Mouse (Mus musculus) embryonic facial prominence, embryonic 12.5 days (tissue): ENCODE data around the gene Vmn1r50. TPM values are rescaled to one million over a fixed set of nuclear protein-coding genes. Genes with fewer than 3 reads are reported as not detected.
"Not testable (repeated sequence)": the region's sequence is repeated elsewhere in the genome, so short reads cannot be mapped to it uniquely, and the experiment has no call there.

Experiments
- ATAC-seq: fragments of 200-750 bp; cut with Nextera tagmentation; 2 replicates; pipeline ENCODE4 v1.8.0; 2017; ENCODE audit not compliant: insufficient number of reproducible peaks, insufficient read depth, low FRiP score, low TSS enrichment
- H3K27ac ChIP-seq: fragments of 300-500 bp; sonication (generic); 2 replicates; pipeline ENCODE4 v1.5.1; 2016; ENCODE audit warnings: mild to moderate bottlenecking
- H3K27me3 ChIP-seq: fragments of 300-500 bp; sonication (generic); 2 replicates; pipeline ENCODE4 v1.6.1; 2016; ENCODE audit warnings: mild to moderate bottlenecking, moderate library complexity
- H3K36me3 ChIP-seq: fragments of 300-500 bp; sonication (generic); 2 replicates; pipeline ENCODE4 v1.6.1; 2016; ENCODE audit warnings: mild to moderate bottlenecking
- H3K4me1 ChIP-seq: fragments of 300-500 bp; sonication (generic); 2 replicates; pipeline ENCODE4 v1.6.1; 2016
- H3K4me2 ChIP-seq: fragments of 300-500 bp; sonication (generic); replicated peaks from 2 replicates; pipeline ENCODE4 v1.6.1; 2016; ENCODE audit warnings: mild to moderate bottlenecking, moderate library complexity
- H3K4me3 ChIP-seq: fragments of 300-500 bp; sonication (generic); 2 replicates; pipeline ENCODE4 v1.5.1; 2016; ENCODE audit warnings: mild to moderate bottlenecking
- H3K9ac ChIP-seq: fragments of 300-500 bp; sonication (generic); 2 replicates; pipeline ENCODE4 v1.6.1; 2016; ENCODE audit warnings: mild to moderate bottlenecking, moderate library complexity
- H3K9me3 ChIP-seq: fragments of 300-500 bp; sonication (generic); 2 replicates; pipeline ENCODE4 v1.6.1; 2016; ENCODE audit warnings: mild to moderate bottlenecking, moderate library complexity
- WGBS: fragments of 180-500 bp; shearing (Covaris S2); methylation state at CpG from one replicate; pipeline ENCODE4 v1.1.7; 2016; 5-methylcytosine and 5-hydroxymethylcytosine counted together
- polyA plus RNA-seq: library from polyadenylated mRNA; unstranded; fragments of >200 nt; fragmentation: Nextera tagmentation; extraction: Ambion mirVana; gene quantifications from 2 replicates; pipeline ENCODE4 v1.2.1, GENCODE M21; 2016

Vmn1r50 gene
- not detected in 2 replicates for polyA plus RNA-seq

GRCm38 (mm10) chr6:90101130-90101529, at the start of gene Vmn1r50:
TSS of gene Vmn1r50 (plus strand) at chr6:90101430.
- H3K4me2 ChIP-seq = no peak within 1 kb of the TSS
- no peaks in the 10 kb centered on the region for H3K9me3 ChIP-seq
- ATAC-seq = no peak
- no peaks in the 10 kb centered on the region for H3K36me3 ChIP-seq
- no peak within 1 kb of the TSS for H3K9ac ChIP-seq
- H3K4me1 ChIP-seq = no peaks in the 10 kb centered on the region
- 59% methylated on average over 2 of the region's 2 CpGs for WGBS
- no peak within 1 kb of the TSS for H3K4me3 ChIP-seq
- H3K27ac ChIP-seq = no peak within 1 kb of the TSS
- no peaks in the 10 kb centered on the region for H3K27me3 ChIP-seq

- no peaks in the 10 kb centered on the region for H3K4me1 ChIP-seq
- WGBS = 75% methylated on average over 4 of the region's 4 CpGs
- ATAC-seq = no peak
- no peak within 1 kb of the TSS for H3K27ac ChIP-seq
- no peak within 1 kb of the TSS for H3K4me2 ChIP-seq
- H3K27me3 ChIP-seq = no peaks in the 10 kb centered on the region
- H3K9me3 ChIP-seq = 0 out of 2 replicates have a peak, but pooled peaks cover 7% of the 10 kb centered on the region
- no peak within 1 kb of the TSS for H3K9ac ChIP-seq
- H3K4me3 ChIP-seq = no peak within 1 kb of the TSS
- H3K36me3 ChIP-seq = no peaks in the 10 kb centered on the region
Observed at GRCm38 (mm10) chr6:90078406-90078805, 22.8 kb upstream of the Vmn1r50 start, which contains the start of gene Vmn1r49. TSS of gene Vmn1r49 (minus strand) at chr6:90078506.

- WGBS = 89% methylated on average over 2 of the region's 2 CpGs
- Histone ChIP-seq H3K4me3 (no peak overlapping the region), H3K27ac (no peak overlapping the region), H3K9ac (no peak overlapping the region), H3K4me1 (no peaks in the 10 kb centered on the region), H3K9me3 (no peaks in the 10 kb centered on the region), H3K4me2 (no peak overlapping the region), H3K27me3 (no peaks in the 10 kb centered on the region), H3K36me3 (no peaks in the 10 kb centered on the region)
- ATAC-seq = no peak
Observed at GRCm38 (mm10) chr6:90100566-90100965, 664 bp upstream of the Vmn1r50 start.

- H3K4me3 ChIP-seq, ATAC-seq, H3K27me3 ChIP-seq, H3K9me3 ChIP-seq, H3K36me3 ChIP-seq, H3K4me2 ChIP-seq, H3K4me1 ChIP-seq, H3K9ac ChIP-seq, H3K27ac ChIP-seq: not testable (repeated sequence)
- 91% methylated on average over 1 of the region's 1 CpGs for WGBS
Observed at GRCm38 (mm10) chr6:90122296-90122695, 21.1 kb downstream of the Vmn1r50 start, which contains the start of gene Vmn1r51. TSS of gene Vmn1r51 (plus strand) at chr6:90122596.

Other genes starting within 250 kb of the Vmn1r50 start
- gene Vmn1r42, start 225.0 kb upstream of the Vmn1r50 start, polyA plus RNA-seq = not detected in 2 replicates
- not detected in 2 replicates for gene Vmn1r43, start 225.0 kb upstream of the Vmn1r50 start, polyA plus RNA-seq
- gene Vmn1r44, start 217.8 kb upstream of the Vmn1r50 start, polyA plus RNA-seq = not detected in 2 replicates
- gene Vmn1r45, start 160.8 kb upstream of the Vmn1r50 start, polyA plus RNA-seq = not detected in 2 replicates
- not detected in 2 replicates for gene Vmn1r46, start 132.1 kb upstream of the Vmn1r50 start, polyA plus RNA-seq
- gene Vmn1r47, start 85.3 kb upstream of the Vmn1r50 start, polyA plus RNA-seq = not detected in 2 replicates
- not detected in 2 replicates for gene Vmn1r48, start 64.6 kb upstream of the Vmn1r50 start, polyA plus RNA-seq
- not detected in 2 replicates for gene Vmn1r49, start 22.9 kb upstream of the Vmn1r50 start, polyA plus RNA-seq
- gene Vmn1r51, start 21.2 kb downstream of the Vmn1r50 start, polyA plus RNA-seq = not detected in 2 replicates
- gene Vmn1r52, start 73.4 kb downstream of the Vmn1r50 start, polyA plus RNA-seq = not detected in 2 replicates
- gene V1ra8, start 101.4 kb downstream of the Vmn1r50 start, polyA plus RNA-seq = not detected in 2 replicates
- not detected in 2 replicates for gene Vmn1r53, start 123.0 kb downstream of the Vmn1r50 start, polyA plus RNA-seq
- not detected in 2 replicates for gene Vmn1r54, start 144.9 kb downstream of the Vmn1r50 start, polyA plus RNA-seq
- gene BC048671, start 199.8 kb downstream of the Vmn1r50 start, polyA plus RNA-seq = not detected in 2 replicates
- gene Chst13, start 223.8 kb downstream of the Vmn1r50 start, polyA plus RNA-seq = 0.22 TPM in 1 of 2 replicates, not detected in the other
- not detected in 2 replicates for gene Uroc1, start 231.9 kb downstream of the Vmn1r50 start, polyA plus RNA-seq